Mouse (Mus musculus) brain, embryonic 18.5 days (tissue): ENCODE data around the gene Fhad1.

ENCODE experiments used
- DNase-seq: peaks from one replicate; pipeline ENCODE4 v3.0.0-alpha.2; 2012; ENCODE audit warnings: low read depth, low spot score

Gene Fhad1

DNA sequence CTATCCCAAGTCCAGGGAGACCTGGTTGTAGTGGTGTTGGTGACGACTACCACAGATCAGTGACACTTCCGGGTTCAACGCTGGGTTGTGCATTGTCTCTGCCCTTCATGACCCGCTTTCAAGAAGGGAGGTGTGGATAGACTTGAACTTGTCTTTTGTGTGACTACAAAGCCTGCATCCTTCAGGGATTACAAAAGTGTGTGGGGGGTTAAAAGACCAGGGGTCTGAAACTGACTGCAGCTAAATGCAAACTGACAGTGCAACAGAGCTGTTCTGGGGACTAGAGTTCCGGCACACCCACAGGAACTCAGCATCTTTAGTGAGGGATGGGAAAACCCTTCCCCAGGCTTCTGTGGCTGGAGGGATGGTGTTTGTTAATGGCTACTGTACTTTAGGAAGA lies 83.4 kb downstream of the Fhad1 start:
- no peak for DNase-seq

DNA sequence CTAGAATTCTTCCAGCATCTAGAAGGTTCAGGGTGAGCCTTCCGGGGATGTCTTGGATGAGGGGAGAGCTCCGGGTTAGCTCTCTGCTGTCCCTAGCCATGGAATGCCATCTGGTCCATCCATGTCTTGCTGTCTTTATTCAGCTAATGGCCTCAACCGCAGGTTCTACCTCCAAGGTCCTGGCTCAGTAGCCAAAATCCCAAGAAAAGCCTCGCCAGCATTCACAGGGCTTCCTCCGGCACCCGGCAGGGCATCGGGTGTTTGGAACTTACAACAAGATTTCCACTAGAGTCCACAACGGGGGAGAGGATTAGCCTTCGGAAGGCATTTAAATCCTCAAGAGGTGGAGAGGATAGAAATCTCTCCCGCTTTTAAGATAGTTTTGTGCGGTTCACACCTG lies 84.9 kb downstream of the Fhad1 start:
- no peak for DNase-seq

DNA sequence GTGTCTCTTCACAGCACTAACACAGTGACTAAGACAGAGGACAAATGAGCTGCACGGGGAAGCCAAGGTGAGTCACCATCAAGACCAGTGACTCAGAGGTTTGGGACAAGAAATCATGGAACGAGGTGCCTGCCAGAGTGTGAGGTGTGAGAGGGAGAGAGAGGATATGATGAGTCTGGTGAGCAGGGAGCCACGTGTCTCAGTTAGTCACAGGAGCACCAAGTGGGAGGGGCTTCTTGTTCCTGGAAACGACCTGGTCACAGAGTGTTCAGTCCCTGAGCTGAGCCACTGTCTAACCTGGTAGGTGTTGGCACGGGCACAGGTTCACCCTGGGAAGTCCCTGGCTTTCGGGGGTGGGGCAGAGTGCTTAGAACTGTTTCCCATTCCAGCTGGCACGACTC lies 86.0 kb downstream of the Fhad1 start:
- DNase-seq = no peak

DNA sequence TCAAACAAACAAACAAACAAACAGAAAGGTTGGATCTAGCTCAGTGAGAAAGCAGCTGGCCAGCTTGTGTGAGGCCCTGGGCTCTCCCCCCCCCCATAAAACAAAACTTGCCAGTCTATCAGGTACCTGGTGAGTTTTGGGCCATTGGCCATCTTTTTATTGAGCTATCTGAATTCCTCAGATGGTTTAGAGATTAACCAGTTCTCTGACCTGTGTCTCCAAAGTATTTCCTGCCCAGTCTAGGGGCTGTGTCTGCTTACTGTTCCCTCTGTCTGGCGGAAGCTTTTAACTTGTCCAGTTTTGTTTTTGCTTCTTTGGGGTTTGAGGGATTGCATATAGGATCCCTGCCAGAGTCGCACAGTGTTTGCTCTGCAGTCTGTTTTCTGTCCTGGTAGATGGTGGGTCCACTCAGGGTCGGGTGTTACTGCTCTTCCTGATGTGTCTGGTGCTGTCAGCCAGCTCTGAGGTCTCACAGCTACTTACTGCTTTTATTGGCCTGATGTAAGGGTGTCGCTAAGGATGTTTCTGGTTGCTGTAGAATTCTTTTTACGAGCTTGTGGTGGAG lies 89.0 kb downstream of the Fhad1 start:
- DNase-seq = no peak

DNA sequence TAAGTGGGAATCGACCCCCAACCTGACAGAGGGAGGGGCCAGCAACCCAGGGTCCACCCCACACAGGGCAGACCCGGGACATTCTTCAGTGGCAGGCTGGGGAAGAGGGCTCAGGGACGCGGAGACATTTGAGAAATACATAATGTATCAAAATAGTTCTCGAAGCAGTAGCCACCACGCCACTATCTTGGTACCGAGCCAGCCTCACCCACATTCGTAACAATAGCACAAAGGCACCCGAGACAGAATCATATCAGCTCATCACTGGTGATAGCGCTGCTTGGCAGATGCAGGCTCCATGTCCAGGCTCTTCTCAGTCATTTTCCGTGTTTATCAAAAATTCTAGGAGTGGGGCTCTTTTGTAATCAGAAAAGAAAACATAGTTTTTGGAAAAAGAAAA lies 90.9 kb downstream of the Fhad1 start:
- no peak for DNase-seq

DNA sequence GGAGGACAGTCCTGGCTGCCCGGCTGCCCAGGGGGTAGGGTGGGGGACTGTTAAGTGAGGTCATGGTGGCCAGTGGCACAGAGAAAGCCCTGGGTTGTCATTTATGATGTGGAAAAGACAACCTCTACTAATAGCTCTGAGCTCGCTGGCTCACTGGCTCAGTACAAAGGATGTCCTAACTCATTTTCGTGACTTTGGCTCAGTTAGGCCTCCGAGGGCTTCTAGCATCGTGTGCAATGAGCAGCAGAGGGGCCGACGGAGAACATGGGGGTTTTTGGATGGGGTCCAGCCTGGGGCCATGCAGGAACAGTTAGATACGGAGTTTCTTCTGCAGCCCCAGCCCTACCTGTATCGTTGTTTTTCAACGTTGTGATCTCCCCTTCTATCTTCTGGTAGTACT lies 94.5 kb downstream of the Fhad1 start:
- DNase-seq = no peak

DNA sequence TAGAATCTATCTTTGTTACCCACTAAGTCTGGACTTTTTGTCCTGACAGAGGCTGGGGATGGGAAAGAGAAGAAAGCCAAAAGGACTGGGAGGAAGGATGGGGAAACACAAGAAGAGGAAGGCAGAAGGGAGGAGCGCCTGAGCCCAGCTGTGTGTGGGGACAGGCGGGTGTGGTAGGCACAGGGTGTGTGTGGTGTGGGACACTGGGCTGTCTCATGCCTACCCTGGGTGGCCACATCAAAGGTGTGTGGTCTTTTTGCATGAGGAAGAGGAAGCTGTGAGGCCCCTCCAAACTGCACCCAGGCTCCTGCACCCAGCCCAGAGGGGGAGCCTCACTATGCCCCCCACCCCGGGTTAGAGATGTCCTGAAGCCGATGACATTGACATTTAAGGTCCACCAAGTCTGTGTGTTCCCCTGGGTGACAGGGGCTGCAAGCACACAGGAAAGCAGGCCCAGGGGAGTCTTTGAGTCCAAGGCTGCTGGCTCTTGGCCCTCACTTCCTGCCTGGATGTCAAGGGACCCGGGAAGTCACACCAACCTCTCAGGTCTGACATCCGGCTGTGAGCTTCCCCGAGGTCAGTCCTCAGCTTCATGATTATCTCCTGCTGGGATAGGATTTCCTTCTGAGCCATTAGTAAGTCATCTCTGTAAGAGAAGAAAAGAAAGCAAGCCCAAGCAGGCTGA lies 97.0 kb downstream of the Fhad1 start:
- no peak for DNase-seq

DNA sequence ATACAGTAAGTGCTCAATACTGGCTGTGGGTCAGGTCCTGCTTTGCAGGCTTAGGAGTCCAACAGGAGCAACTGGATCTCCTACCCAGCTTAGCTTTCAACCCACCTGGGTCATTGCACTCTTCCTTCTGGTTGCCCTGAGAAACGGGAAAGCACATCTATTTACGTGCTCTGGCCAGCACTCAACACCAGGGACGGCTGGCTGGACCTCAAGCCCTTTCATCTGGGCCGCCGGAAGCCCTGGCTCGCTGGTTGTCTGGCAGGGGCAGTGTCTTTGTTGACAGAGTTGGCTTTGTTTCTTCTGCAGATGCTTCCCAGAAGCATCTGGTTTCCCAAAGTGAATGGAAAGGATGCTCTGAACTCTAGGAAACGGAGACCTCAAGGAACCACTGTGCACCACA lies 100.8 kb downstream of the Fhad1 start:
- DNase-seq = no peak

DNA sequence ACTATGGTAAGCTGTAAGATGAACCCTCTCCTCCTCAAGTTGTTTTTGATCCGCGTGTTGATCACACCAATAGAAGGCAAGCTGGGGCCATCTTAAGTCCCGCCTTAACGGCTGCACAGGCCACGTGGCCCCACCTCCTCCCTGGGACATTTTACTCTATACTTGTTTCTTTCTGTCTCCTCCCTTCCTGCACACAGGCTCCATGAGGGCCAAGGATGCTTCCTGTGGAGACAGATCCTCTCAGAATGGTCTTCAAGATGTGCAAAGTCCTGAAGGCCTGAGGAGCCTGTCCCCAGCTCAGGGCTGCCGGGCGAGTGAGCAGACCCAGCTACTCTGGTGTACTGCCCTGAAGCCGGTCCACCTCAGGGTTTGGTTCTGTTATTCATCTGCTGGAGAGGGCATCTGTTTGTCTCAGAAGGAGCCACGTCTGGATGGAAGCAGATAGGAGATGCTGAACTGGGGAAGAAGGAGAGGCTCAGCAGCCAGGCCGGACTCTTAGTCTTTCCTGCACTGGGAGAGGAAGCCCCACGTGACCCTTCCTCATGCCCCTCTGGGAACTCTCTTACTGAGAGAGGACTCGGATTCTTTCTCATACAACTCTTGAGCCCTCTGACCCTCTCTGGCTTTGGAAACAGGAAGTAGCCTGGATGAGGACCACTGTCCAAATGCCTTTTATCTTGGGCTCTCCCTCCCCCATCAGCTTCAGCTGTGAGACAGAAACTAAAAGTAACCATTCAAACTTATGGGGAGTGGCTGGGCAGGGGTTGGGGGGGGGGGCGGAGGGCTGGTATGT lies 101.5 kb downstream of the Fhad1 start:
- DNase-seq = no peak

DNA sequence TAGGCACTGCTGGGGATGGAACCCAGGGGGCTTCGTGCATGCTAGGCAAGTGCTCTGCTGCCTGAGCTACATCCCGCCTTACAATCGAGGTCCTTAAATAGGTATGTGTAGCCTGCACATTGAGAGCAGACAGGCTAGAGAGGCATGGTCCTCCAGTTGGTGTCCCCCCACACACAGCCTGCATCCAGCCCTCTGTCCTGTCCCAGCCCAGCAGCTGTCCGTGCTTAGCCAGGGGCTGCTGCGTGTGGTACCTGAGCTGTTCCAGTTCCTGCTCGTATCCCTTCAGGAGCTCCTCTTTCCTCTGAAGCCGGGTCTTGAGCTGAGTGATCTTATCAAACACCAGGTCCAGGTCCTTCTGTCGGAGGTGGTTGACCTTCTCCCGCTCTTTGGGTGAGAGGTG lies 110.2 kb downstream of the Fhad1 start:
- DNase-seq = no peak

DNA sequence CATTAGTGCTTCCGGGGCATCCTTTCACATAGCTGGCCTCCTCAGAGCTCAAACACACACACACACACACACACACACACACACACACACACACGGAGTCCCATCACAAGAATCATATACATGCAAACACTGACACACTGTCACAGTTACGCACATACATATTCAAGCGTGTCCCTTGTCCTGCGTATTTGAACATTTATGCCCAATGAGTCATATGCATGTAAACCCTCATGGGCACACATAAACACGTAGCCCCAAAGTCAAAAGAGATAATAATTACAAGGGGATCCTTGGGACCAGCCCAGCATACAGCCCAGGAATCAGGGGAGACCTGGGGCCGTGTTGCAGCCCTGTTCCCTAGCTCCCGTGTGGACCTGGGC lies 112.4 kb downstream of the Fhad1 start:
- no peak for DNase-seq

DNA sequence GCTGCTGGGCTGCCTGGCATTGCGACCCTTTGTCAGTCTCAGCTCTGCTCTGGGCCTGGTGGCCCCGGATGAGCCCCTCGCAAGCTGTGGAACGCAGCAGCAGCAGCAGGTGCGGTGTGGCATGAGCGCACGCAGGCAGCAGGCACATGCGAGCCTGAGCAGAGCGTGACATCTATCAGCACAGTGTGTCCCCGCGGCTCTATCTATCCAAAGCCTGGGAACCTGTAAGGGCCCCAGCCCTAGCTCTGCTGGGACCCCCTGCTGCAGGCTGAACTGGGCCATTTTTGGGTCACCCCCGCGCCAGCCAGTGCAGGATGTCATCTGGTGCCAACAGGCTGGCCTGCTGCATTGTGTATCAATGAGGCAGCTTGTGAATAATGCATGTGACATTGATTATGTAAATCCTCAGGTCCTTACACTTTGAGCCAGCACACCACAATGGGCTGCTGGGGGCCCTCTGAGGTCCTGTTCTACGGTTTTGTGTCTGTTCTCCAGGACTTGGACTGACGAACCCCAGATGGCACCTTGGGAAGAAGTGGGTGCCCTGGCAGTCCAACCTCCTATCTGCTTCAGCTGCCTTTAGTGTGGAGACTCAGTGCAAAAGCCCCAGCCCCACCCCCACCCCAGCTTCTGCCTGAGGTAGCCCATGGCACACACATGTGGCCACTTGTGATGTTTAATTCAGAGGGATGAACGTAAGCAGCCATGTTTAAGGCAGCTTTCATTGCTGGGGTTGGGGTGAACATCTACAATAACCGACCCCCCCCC lies 113.0 kb downstream of the Fhad1 start:
- DNase-seq = peak; percentile 12

DNA sequence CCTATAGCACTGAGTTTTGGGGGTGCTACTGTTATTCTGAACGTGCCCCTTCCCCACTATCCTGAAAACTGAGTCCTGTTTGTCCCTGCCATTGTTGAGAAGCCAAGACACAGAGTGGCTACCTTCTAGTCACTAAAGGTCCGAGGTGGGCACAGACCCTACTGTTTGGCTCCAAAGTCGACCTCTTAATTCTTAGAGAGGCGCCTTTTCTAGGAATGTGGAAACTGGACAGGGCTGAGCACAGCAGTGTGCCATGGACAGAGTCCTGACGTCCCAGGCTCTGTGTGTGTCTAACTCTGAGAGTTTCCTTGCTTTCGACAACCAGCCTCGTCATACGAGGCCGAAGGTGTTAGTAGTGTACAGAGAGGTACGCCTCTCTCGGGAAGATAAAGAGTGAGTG lies 114.5 kb downstream of the Fhad1 start:
- no peak for DNase-seq

DNA sequence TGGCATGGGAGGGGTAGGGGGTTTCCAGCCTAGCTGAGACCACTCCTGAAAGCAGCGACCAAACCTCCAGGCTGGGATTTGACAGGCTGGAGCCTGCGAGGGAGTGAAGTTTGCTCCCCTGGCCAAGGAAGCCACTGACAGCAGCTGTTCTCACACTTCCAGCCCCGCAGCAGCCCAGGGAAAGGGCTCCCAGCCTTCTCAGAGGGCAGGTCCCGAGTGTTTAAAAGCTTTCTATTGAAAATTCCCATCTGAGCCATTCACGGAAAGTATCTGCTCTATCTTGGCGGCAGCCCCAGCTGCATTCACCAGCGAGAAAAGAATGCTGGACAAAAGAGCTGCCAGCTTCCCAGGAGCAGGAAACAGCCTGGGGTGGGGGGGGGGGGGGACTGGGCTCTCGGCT lies 114.9 kb downstream of the Fhad1 start:
- peak; percentile 47 for DNase-seq

DNA sequence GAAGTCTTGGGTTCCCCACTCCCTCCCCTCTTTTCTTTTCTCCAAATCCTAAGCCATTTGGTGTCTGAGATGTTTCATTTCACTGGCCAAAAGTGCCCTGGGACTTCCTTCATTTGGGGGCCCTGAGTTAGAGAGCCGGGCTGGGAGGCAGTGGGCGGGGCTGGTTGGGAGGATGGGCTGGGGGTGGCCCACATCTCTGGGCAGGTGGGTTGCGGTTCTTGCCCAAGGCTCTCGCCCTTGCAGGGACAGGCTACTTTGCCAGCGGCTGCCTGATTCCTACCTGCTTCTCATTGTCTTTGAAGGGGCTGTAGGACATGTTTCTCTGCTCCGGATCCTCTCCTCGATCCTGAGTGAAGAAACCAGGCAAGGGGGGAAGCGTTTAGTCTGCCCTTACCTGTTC lies 116.0 kb downstream of the Fhad1 start:
- no peak for DNase-seq

DNA sequence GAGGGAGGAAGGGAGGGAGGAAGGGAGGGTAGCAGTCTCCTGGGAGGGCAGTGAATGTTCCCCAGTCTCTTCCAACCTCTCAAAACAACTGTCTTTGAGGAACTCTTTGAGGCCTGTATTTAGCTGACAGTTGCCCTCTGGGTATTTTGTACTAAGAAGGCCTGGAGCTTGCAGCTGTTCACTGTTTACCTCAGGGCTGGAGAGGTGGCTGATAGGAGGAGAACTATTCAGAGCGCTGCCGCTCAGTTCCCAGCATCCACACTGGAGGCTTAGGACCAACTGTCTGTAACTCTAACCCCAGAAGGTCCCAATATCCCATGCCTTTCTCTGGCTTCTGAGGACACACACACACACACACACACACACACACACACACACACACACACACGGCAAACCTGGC lies 117.0 kb downstream of the Fhad1 start:
- no peak for DNase-seq

DNA sequence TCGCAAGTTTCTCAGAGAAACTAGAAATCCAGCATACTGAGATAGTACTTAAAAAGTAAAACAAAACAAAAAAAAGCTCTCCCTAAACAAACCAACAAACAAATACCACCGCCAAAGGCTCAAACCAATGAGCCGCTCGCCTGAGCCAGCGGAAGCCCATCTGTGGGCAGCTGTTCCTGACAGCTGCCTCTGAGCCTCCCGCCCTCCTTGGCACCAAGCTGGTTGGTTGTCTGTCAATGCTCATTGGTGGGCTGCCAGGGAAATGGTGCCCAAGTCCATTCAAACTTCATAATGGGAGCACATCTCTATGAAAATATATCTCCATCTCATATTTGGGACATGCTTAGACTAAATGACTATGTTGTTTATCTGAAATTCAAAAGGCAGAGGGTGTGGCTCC lies 117.7 kb downstream of the Fhad1 start:
- DNase-seq = no peak

DNA sequence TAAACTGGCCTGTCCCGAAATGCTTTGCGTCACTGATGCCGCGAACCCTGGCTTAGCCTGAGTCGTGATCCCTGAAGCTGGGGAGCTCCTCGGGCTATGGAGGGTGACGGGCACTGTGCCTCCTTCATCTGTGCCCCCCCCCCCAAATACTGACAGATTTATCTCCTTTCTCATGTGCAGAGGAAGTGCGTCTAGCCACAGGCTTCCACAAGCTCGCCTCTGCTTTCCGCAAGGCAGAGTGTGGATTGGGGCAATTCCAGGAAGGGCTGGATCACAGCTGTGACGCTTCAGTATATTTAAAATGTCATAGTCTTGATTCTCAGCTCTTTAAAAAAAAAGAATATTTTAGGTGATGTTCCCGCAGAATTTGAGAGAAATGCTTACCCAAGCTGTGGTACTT lies 119.1 kb downstream of the Fhad1 start:
- DNase-seq = no peak

DNA sequence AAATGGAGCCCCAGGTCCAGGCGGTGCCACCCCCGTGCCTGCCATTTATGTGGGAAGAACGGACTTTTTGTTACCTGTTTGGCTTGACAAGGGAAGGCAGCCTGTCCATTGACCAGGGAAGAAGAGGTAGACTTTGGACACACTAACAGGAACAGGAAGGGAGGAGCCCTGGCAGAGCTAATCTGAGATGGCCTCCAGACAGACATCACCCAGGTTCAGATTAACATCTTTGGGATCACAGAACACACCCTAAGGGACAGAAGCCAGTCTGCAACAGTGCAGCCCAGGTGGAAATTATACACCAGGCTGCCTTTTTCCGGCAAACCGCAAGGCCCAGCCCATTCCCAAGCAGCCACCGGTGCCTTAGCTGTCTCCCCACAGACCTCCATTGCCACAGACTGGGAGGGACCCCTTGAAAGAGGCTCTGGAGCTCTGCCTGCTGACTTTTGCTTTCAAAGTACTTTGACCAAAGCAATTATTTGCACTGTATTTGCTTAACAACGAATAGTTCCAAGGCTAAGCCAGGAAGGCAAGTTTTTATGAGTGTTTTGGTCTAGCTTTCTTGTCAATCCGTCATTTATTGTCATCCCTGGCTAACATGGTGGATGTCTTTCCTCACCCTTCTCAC lies 121.6 kb downstream of the Fhad1 start:
- no peak for DNase-seq

DNA sequence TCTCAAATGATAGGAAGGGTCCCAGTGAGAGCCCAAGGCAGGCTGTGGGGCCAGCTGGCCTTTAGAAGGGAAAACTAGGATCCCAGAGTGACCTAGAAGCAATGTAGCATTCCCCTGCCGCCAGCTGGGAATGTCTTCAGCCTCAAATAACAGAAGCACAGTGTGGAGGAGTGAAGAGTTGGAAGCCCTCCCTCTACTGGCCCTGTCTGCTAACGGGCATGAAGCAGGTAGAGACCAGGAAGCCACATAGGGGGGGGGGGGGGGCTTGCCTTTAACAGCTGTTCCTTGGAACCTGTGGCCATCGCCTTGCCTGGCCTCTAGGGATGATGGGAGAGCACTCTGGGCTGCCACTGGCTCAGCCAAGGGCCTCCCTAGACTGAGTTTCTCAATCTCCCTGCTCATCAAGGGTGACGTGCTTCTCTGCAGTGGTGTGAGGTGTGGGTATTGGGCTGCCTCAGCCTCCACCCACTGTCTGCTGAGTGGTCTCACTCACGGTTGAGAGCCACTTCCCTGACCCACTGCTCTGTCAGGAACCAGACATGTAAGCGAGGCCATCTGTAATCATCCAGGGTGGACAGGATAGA lies 128.4 kb downstream of the Fhad1 start:
- DNase-seq = no peak

DNA sequence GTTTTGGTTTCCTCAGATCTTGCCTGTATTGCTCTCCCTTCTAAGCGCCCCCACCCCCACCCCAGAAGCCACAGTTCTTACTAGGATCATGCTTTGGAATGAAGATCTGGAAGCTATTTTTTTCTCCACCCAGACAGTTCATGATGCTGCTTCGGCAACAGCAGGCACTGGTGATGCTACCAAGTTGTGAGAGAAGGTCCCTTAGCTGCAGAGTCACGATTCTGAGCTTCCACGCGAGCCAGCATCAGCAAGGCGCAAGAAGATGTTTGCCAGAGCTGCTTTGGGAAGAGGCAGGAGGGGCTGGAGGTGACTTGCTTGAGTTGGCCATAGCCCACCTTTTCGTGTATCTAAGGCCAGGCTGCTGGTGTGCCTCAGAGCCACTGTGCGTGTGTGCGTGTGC lies 129.4 kb downstream of the Fhad1 start:
- no peak for DNase-seq

DNA sequence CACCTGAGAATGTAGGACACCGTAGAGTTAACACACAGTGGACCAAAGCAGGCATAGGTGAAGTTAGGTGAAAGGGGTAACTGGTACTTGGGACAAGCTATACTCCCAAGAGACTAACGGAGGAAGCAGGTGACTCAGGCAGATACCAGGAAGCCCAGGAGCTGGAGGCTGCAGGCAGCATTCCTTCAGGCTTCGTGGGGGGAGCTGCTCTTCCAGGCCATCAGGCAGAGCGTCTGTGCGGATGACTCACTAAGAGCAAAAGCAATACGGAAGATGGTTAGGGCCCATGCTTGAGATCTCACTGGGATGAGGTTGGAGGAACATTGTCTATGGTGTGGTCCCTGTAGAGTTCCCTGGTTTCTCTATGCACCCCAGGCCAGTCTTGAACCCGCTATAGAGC lies 132.0 kb downstream of the Fhad1 start:
- DNase-seq = no peak
